Mouse (Mus musculus) natural killer cell, adult 2 months (primary cell): Measurements from ENCODE around the gene Rin3.

Source experiments
- DNase-seq, 2 experiments: peaks; one replicate each; pipeline ENCODE4 v3.0.0; 2022; ENCODE audit warnings: low spot score in 2 of 2

Rin3 gene

DNA sequence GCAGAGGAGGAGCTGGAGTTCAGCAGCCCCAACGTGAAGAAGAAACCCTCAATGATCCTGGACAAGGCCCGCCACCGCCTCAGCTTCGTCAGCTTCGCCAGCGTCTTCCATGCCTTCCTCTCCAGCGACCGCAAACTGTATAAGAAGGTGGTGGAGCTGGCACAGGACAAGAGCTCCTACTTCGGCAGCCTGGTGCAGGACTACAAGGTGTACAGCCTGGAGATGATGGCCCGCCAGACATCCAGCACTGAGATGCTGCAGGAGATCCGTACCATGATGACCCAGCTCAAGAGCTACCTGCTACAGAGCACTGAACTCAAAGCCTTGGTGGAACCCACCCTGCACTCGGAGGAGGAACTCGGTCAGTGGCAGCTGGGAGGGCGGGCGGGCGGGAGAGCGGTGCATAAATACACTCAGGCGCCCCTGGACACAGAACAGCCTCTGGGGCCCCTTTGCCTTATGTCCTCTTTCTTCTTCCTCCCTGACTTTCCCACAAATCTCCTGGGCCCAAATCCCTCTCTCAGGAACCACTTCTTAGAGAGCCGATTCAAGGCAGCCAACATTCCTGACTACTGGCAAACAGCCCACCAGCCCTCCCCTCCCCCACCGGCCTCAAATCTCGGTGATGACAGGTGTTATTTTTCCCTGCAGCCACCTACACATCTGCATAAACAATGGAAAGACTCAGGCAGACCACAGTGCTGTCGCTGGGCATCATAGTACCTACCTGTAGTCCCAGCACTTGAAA lies 86.8 kb downstream of the Rin3 start:
- no peak for DNase-seq

DNA sequence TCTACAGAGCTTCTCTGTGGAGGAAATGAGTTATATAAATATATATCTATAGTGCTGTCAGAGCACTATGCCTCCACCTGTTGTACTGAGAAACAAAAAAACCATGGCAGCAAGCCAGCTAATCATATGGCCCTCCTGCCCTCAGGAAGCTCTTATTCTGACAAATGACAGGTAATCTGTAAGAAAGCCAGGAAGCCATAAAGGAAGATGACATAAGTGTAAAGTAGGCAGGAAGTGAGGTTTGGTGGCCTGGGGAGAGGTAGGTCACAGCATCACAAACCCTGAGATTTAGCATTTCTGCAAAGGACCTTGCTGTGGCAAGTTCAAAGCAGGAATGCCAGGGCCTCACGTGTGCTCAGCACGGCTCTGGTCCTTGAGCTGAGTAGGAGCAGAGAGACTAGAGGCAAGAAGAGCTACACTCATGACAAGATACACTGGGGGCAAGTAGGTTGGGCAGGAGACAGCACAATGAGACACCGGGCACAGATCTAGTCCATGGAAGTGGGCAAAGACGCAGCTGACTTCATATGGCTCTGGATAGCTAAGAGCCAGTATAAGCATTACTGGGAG lies 88.2 kb downstream of the Rin3 start:
- peak; percentile 57 to 69 for DNase-seq

DNA sequence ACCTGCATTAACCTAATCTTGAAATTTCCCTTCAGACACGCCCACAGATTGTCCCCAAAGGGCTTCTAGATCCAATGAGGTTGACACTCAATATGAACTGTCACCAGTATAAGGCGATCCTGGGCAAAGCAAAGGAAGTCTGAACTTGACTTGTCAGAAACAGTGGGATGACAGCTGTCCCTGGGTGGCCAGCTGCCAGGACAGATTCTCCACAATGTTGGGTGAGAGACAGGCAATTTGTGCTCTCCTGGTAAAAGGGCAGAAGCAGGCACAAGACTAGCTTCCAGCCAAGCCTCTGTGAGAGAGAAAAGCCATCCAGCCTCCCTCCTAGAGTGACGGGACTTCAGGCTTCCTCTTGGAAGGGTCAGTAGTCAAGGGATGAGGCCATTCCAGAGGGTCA lies 89.5 kb downstream of the Rin3 start:
- DNase-seq, result no peak

DNA sequence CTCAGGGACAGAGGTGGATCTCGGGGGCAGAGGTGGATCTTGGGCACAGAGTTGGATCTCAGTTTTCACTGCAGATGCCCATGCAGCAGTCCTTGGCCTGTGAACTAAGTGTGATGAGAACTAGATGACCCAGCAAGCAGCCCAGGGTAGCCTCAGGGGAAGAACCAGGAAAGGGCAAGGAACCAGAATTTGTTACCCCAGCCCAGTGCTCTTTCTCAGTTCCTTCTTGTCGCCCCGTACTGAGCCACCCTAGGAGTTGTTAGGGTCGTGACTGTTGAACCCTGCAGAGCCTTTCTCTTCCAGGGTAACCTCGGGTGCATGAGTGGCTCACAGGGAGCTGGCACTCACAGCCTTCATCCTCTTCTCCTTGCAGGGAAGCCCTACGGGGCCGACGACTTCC lies 99.3 kb downstream of the Rin3 start:
- DNase-seq, result no peak

DNA sequence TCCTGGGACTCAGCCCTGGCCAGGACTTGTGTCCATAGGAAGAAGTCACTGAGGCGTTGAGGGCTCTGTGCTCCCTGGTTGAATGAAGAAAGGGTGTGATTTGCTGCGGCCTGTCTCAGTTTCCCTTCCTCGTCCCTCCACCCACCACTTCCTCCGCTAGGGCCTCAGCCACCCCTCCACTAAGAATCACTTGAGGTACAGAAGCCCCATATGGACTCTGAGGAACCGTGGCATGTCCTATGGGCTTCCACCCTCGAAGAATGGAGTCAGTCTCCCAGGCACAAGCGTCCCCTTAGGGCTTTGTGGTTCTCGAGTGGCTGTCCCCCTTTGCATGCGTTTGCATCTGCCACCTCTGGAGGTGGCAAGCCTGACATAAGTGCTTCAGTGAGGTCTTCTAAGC lies 100.4 kb downstream of the Rin3 start:
- peak in 1 of 2 experiments; percentile 24 for DNase-seq

DNA sequence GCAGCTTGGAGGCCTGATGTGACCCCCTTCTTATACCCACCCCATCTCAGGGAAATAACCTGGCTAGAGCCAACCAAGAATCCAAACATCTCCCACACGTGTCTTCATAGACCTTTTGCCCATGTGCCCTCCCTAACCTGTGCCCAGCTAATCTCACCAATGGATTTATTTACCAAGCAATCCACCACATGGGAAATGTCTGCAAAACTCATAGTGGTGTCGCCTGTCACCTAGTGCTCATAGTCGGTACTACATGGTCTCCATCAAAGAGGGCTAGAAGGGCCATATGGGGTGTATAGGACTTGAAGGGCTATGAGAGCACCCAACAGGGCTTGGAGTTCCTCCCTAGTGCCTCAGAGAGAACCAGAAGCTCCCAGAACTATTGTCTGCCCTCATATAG lies 102.0 kb downstream of the Rin3 start:
- DNase-seq, result peak in 1 of 2 experiments; percentile 58

DNA sequence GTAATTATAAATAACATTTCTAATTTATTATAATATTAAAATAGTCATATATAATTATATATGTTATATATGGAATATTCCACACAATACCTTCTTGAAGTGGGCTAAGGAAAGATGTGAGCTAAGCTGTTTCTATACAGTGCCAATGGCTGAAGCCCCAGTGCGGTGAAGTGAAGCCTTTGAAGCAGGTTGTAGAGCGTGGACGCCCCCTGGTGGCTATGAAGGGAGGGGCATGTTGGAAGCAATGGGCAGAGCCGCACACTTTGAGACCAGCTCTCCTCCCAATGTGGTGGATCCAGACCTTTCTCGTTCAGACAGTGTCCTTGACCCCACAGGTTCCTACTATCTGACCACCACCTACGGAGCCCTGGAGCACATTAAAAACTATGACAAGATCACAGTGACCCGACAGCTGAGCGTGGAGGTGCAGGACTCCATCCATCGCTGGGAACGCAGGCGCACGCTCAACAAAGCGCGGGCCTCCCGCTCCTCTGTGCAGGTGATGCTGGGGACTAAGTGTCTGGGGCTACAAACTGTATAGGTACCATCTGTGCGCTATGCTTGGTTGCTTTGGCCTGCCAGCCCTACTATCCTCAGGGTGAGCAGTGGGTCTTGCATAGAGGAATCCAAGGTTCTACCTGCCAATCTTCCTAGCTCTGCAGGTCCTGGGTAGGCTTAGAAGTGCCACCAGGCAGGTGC lies 104.5 kb downstream of the Rin3 start:
- DNase-seq, result peak; percentile 74 to 86

DNA sequence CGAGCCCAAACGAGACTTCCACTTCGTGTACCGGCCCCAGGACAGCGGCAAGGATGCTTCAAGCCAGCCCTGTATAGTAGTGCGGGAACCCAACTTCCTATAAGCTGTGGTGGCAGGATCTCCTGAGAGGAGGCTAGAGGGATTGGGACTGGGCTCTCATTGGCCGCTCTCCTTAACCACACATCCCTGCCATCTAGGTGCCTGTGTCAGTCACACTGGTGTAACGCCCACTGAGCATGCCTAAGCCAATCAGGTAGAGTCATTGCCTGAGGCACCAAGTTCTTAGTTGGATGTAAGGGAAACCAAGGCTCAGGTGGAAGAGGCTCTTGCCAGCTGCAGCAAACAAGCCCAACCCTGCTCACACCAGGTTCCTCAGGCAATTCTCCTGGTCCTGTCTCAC lies 107.2 kb downstream of the Rin3 start:
- no peak for DNase-seq

DNA sequence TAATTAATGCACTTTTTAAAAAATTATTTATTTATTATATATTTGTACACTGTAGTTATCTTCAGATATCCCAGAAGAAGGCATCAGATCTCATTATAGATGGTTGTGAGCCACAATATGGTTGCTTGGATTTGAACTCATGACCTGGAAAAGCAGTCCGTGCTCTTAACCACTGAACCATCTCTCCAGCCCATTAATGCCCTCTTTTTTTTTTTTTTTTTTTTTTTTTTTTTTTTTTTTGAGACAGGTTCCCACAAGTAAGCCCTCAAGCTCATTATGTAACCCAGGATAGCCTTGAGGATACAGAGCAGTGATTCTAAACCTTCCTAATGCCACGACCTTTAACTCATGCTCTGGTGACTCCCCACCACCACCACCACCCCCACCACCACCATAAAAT lies 108.3 kb downstream of the Rin3 start:
- DNase-seq, result no peak

DNA sequence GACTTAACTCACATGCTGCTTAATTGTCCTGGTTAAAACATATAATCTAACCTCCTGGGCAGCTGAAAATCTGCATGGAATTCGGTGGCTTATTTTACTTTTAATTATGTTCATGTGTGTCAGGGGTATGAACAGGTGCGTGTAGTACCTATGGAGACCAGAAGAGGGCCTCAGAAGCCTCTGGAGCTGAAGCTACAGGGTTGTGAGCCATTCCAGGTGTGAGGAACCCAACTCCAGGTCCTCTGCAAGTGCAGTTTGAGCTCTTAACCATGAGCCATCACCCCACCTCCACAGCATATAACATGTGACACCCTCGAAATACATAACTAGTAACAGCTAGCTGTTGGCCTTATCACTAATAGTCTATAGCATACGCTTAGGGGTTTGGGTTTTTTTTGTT lies 109.1 kb downstream of the Rin3 start:
- peak in 1 of 2 experiments; percentile 40 for DNase-seq

DNA sequence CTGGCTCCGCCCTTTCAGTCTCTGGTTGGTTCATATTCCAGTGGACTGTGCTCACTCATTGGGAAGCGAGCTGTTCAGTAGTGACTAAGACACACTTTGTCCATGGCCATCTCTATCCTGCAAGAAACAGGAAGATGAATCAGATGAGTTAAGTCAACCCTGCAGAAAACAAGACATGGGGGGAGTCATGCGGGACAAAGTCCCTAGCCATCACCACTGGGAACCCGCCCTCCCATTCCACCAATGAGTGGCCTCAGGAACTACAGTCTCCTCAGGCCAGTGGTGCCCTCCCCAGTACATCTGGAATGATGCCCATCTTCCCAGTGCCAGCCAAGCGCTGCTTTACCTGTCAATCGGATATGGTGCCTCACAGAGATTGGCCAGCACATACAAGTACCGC lies 111.6 kb downstream of the Rin3 start:
- no peak for DNase-seq

DNA sequence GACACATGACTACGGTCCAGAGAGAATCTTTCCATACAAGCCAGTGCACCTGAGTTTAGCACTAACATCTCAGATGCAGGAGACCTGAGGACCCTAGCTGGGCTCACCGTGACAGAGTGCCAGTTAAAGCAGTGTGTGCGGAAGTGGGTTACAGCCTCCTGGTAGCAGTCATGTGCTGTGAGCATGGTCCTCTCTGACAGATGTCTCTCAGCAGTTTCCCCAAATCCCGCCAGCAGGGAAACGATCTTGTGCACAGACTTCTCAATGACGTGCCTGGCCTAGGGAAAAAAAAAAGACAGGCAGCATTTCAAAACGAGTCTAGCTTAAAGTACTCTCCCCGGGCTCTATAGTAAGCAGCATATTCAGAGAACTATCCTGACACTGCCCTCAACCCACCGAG lies 112.7 kb downstream of the Rin3 start:
- DNase-seq, result no peak

DNA sequence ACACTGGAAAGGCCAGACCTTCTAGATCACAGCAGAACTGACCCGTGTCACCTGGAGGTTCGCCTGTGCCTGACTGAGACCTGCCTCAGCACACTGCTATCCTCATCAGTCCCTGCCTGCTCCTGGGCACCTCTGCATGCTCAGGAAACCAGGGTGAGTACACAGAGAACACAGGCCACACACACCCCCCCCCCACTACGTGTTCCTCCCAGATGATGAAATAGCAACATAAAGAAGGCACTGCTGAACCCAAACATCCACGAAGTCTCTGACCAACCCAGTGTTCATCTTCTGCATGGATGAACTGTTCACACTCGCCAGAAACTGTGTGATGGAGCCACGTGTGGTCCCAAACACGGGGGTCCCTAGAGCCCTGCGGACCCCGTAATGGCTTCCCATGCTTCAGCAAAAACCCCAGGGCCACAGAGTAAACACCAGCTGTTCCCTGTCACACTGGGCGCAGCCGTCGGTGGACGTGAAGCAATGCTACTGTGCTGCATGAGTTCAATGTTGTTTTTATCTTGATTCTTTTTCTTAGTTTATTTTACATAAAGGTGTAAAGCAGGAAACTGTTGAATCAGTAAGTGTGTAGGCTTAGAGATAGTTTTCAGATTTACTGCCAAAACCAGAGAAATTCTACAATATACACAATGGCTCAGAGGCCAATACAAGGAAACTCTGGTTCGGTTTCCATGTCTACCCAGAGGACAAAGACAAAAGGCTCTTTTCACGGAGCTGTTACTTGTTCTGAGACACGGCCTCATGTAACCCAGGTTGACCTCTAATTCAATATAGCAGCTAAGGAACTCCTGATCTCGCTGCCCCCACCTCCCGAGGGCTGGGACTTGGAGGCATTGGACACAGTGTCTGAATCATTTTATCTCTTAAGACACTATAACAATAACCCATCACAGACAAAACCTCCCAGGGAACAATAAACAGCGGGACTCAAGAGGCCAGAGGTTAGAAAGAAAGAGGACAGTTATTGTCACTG lies 113.4 kb downstream of the Rin3 start:
- DNase-seq, result no peak

DNA sequence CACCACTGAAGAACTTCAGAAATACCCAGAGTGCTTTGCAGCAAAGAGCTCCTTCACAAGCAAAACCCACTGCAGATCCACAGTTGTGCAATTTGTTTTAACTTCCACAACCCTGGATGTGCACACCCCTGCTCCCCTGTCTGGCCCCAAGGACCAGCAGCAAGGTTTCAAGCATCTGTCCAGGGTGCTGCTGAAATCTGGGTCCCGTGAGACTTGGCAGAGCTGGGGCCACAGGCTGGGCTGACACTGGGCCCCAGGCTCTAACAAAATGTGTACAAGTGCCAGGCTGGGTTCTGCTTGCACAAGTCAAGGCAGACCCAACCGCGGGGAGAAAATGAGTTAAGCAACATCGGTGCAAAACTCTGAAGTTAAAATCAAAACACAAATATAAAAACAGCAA lies 115.7 kb downstream of the Rin3 start:
- no peak for DNase-seq

DNA sequence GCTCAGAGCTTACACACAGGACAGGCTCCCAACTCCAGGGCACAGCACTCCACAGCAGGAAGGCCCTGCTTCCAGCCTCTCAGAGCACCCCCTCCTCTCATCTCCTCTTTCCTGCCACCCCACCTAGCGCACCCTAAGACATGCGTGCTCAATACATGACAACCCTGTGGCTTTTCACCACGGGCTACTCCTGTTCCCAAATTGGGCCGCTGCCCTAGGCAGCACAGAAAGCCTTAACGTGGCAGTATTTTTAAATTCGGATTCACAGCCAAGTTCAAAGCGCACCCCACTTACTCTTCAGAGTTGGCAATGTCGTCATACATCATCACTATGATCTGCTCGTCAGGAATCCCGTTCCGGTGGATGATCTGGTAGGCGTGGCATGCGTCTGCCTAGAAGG lies 130.3 kb downstream of the Rin3 start:
- DNase-seq, result no peak

DNA sequence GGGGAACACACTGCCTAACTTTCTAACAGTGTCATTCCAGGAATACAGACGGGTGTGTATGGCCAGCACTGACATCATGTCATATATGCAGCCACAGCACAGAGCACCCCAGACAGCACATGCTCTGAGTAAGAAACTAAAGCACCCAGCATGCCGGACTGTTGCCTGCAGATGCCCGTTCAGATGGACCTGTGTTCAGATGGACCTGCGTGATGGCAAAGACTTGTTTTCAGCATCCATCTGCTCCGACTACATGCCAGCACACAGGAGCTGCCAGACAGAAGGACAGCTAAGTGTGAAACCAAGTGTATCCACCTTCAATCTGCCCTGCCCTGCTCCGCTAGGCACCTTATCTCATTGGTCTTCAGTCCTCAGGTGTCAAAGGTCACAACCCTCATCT lies 131.8 kb downstream of the Rin3 start:
- DNase-seq, result no peak

DNA sequence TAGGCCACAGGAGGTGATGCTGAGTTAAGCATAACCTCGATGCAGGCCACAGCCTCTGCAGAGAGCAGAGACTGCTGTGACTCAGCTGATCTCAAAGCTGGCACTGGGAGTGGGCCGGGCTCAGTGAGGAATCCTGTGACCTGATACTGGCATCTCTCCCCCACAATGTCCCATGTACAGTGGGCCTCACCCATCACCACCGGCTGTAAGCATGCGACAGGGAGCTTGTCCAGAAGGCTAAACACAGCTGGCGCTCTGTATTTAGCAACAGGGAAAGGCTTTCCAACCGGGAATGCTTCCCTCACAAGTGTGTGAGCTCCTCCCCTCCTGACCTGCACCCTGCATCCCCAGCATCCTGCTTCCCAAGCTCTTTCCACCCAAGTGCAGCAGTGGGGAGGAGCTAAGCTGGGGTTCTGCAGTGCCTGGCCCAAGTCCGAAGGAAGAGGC lies 133.6 kb downstream of the Rin3 start:
- DNase-seq, result no peak

DNA sequence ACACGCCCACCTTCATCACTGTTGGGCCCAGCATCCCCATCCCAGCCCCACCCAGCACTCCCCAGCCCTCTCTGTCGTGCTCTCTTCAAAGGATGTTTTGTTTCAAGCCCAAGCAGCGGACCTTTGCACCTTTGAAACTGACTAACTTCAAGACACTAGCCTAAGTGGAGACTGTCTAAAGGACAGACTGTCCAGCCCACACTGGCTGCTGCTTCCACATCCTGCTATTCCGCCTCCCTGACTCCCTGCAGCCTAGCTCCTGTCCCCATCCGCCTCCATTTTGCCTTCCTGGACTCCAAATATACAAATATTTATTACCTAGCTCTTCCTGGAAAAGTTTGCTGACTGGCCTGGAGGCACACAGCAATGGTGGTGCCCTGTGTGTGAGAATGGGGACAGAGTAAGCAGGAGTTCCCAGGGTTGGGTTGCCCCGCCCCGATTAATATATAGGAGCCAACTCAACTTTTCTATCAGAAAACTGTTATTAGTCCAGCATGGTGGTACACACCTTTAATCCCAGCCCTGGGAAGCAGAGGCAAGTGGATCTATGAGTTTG lies 134.2 kb downstream of the Rin3 start:
- no peak for DNase-seq

DNA sequence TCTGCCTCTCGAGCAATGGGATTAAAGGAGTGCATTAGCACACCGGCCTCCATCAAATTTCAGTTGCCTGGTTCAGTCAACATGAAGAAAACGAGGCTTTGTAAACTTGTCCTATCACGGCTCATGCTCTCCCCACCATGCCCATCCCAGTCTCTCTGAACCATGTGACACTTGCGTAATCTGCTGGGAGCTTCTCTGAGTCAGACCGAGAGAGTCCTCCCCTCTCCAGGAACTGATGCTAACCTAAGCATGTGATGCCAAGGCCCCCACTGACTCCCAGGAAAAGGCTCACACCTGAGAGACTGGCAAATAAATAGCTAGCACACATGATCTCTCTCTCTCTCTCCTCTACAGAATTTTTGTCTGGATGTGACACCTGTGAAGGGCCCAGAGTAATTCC lies 134.9 kb downstream of the Rin3 start:
- DNase-seq, result no peak

DNA sequence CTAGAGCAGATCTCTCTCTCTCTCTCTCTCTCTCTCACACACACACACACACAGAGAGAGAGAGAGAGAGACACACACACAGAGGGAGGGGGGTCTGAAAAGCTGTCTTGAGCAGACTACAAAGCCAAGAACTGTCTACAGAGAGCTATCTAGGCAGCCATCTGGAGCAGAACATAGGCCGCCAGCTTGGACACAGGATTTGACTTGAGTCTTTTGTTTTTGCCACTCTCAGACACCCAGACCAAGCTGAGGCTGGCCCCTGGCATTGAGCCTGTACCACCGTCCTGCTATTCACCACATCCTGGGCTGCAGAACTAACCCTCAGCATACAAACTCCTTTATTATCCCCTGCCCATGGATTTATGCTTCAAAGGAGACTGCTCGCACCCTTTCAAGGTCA lies 136.7 kb downstream of the Rin3 start:
- DNase-seq, result no peak

DNA sequence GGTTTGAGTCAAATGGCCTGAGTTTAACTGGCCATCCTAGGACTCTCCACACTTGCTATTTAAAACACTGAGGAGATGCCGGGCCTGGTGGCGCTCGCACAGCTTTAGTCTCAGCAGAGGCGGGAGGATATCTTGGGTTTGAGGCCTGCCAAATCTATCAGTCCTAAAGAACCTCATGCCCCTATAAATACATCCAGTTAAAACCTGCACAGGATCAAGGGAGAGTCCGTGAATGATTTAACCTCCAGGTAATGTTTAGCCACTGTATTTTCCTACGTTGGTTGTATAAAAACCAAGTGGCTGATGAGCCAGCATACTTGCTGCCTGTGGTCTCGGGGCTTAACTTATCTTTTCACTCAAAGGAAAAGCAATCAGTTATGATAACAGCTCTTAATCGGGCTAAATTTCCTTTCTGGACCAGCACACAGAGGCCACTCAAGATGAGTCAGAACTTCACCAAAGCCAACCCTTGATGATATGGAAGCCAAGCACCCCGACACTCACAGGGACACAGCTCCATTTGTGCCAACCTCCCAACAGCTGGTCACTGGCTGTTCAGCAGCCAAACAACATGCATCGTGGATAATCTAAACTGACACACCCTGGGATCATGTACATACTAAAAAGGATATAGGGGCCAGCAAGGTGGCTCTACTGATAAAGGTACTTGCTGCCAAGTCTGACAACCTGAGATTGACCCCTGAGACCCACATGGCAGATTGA lies 137.5 kb downstream of the Rin3 start:
- no peak for DNase-seq
